Mouse (Mus musculus) adrenal gland, postnatal 10 days (tissue): ENCODE measurements at regions not wholly inside any gene's neighbourhood (a gene's known extent, or its start where the extent isn't known, plus 50 kb on each side); places are given as distances from the start of the nearest gene placed in this dataset.
A peak's percentile ranks its signal among the peaks of the same experiment; 100 is the strongest.

Experiments
- DNase-seq: peaks from one replicate; pipeline ENCODE4 v3.0.0; 2021; ENCODE audit warnings: mixed read lengths

DNA sequence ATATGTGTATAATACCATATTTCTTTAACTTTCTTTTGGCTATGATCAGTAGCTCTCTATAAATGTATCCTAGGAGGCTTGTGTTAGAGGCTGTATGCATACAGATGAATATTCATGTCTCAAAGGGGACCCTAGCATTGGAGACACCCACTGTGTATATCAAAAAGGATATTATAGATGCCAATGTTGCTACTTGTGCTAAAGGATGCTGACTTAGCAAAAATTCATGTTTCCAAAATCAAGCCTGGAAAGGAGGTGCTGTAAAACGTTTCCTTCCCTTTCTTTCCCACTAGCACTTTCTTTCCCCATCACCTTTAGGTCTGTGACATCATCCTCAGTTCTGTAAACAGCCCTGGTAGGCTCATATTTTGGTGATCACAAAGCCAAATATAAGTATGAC is 519.4 kb downstream of the Rnf144a start:
- no peak for DNase-seq

DNA sequence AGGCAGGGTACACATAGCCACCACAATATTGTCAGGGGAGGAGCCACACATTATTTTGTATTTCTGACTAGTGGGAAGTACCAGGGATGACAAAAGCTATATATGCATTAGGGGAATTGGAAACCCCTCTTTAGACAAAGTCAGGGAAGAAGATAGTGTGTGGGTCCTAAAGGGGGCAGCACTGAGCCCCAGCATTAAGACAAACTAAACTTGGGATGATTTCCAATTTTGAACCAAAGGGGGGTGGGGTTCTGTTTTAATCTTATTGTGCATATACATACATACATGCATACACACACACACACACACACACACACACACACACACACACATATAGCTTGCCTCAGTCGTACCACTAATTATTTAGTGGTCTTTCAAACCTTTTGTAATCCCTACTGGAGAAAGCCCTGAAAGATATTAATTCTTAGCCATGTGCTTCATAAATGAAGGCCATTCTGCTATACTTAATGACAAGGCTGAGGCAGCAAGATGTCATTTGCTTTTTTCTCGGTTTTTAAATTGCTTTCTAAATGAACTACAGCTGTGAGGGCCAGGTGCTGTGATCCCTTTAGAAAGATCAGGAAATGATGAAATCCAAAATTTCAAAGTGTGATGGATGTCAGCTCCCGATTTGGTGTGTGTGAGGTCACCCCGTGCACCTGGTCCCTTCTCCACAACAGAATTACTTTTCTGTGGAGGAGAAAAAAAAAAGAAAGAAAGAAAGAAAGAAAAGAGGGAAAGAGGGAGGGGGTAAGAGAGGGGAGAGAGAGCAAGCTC is 523.5 kb downstream of the Rnf144a start:
- no peak for DNase-seq

GRCm38 (mm10) chr12:25890722-25891121 is 524.3 kb downstream of the Rnf144a start:
- DNase-seq: peak; percentile 57

DNA sequence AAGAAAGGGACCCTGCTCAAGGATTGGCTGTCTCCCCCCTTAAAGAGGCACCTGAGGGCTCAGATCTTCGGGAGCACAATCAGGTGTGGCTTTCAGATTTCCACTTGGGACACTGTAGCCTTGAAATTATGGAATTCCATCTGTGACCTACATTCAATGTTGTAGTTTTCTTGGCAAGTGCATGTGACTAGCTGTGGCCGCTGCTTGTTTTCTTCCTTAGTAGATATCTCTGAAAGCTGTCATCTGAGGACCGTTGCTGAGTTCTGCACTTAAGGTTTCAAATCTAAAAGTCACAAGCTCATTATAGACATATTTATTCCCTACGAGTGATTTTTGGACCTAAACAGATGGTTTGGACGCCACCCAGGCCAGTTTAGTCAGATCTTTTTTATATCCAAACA is 531.3 kb downstream of the Rnf144a start:
- DNase-seq: no peak

- no peak for DNase-seq
These were observed 543.2 kb downstream of the Rnf144a start for GRCm38 (mm10) chr12:25871816-25872215.

DNA sequence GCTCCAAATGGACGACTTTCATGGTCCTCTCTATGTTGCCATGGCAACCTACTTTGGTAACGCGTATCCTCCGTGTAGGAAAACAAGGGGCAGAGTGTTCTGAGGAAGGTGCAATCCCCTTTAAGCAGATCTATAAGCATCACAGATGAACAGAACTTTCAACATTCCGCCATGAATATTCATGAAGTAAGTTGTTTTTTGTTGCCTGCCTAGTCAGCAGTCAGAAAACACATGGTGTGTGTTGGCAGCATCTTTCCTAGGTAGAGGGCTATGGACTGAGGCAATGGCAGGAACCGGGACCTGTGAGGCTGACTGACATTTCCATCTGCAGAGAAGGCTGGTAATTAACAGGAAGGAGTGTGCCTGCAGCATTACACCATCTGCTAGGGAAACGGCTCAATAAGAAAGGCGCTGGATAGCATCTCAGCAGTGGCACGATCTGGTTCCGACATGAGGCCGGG is 544.0 kb downstream of the Rnf144a start:
- no peak for DNase-seq

GRCm38 (mm10) chr12:25869846-25870245 is 545.2 kb downstream of the Rnf144a start:
- DNase-seq: no peak

- DNase-seq: peak; percentile 67
These were observed 550.0 kb downstream of the Rnf144a start for GRCm38 (mm10) chr12:25865063-25865462.

- DNase-seq: peak; percentile 22
These were observed 550.8 kb downstream of the Rnf144a start for GRCm38 (mm10) chr12:25864113-25864852.

GRCm38 (mm10) chr12:25861100-25861499 is 554.0 kb downstream of the Rnf144a start:
- DNase-seq: no peak

- DNase-seq: no peak
These were observed 556.7 kb downstream of the Rnf144a start for GRCm38 (mm10) chr12:25858397-25858796.

- no peak for DNase-seq
These were observed 585.0 kb downstream of the Rnf144a start for GRCm38 (mm10) chr12:25830057-25830456.

DNA sequence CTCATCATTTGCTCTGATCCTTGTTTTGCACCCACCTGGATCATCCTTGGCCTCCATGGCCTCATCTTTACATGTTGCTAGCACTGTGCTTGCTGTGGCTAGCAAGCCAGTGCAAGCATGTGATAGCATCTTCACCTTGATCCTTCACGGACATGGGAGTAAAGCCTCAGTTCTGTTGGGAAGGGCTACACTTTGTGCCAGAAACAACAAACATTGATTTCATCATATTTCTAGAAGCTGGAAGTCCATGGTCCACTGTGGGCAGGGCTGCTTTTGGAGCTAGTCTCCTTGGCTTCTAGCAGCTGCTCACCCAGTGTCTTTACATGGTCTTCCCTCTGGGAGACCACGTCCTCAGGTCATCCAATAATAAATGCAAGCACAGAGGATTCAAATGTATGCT is 587.1 kb downstream of the Rnf144a start:
- DNase-seq: no peak

DNA sequence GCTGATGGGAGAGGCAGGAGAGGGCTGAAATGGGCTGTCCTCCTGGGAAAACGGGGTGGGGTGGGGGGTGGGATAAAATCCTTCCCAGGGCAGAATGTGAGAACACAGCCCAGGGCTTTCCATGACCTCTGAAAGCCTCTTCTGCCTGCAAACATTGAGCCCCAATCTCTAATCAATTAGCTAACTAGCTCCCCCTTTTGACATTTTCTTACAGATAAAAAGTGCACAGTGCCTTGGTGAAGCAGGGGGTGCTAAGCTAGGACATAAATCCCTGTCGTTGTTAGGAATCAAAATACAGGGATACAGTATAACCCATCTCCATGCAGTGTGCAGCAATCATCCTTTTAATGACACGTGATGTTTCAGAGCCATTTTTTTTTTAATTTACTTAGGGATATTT is 588.1 kb downstream of the Rnf144a start:
- no peak for DNase-seq

- DNase-seq: no peak
These were observed 588.6 kb downstream of the Rnf144a start for GRCm38 (mm10) chr12:25826451-25826850.

DNA sequence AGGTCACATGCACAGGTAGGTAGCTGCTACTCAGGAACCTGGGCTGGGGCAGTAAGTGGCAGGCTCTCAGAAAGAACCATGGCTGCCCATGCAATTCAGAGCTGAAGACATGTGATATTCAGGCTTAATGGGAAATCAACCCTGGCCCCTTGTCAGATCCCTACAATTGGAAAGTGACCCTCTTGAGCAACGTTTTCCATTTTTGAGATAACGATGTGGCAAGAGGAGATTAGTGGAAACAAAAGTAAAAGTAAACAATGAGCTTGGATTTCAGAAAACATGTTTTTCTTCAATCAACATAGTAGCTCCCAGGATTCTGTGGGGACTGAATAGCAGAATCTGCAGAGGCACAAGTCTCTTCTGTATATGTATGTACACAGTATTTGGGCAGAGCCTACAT is 598.8 kb downstream of the Rnf144a start:
- no peak for DNase-seq

DNA sequence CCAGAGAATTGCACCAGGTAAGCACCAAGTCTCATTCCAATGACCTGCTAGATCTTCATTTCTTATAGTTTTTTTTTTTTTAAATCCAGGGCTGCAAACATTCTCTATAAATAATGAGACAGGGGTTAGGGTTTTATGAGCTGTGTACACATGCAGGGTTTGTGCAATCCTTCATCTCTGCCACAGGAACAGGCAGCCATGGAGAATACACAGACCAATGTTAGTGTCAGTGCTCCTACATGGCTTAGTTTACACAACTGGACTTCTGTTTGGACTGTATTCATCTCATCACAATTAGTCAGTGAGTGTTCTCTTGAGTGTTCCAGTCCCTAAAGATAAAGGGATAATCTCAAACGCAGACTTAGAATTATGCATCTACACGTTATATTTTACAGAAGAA is 620.0 kb downstream of the Rnf144a start:
- DNase-seq: no peak

DNA sequence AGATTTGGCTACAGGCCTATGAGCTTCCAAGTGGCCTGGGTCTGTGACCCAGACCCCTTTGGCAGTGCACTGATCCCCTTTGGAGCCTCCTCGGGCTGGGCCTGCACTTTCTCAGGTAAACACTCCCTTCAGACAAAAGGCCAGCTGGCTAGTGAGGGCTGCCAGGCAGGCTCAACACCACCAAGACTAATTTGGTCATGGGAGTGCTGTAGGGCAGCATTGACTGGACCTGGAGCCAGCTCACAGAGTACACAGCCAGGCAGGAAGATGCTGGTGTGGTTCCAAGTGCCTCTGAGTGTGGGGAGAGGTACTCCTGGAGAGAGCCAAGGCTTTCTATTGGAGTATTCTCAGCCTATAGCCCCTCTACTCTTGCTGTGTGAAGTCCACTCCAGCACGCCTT is 620.5 kb downstream of the Rnf144a start:
- DNase-seq: peak; percentile 15

DNA sequence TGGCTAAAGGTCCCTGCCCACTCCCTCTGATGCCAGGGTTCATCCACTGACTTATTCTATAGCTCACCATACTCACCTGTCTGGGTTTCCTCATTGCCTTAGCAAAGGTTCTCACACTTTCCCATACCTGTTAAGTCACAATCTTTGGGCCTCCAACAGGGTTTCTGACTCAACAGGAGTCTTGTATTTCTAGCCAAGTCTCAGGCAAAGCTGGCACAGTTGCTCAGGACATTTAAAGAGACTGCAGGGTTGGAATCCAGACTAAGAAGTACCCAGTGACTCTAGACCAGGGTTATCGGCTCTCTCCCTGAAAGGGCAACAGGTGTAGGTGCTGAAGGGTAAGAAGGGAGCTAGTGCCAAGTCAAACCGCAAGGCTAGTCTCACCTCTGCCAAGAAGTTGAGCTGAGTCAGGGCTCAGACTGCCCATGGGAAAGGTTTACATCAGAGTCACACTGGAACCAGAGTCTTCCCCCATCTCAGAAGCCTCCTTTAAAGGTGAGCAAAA is 622.4 kb downstream of the Rnf144a start:
- DNase-seq: no peak

DNA sequence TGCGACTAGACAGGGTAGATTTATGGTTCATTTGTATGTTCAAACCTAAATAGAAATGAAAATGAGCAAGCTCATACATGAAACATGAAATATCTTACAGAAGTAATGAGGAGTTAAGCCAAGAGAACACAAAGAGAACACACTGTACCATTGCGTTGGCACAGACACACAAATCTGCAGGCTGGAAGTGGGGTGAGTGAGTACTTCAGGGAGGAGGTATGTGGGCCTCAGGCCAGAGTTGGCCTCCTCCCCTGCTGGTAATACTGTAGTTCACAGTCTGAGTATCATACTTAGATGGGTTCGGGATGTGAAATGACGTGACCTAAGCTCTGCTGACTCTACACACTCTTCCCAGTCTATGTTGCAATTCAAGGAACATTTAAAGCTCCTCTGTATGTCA is 624.1 kb downstream of the Rnf144a start:
- DNase-seq: no peak

- peak; percentile 70 for DNase-seq
These were observed 629.1 kb downstream of the Rnf144a start for GRCm38 (mm10) chr12:25785646-25786606.

- no peak for DNase-seq
These were observed 630.7 kb downstream of the Rnf144a start for GRCm38 (mm10) chr12:25784401-25784800.
